Mouse (Mus musculus) heart, postnatal 0 days (tissue): ENCODE results near the gene Fkbp7.

Source experiments
- CTCF ChIP-seq: IDR thresholded peaks from 2 replicates; pipeline ENCODE4 v1.5.1; 2016; ENCODE audit warnings: antibody characterized with exemption, control low read depth, low read depth
- EP300 ChIP-seq: IDR thresholded peaks from 2 replicates; pipeline ENCODE4 v1.6.1; 2016; ENCODE audit warnings: antibody characterized with exemption, low read depth

DNA sequence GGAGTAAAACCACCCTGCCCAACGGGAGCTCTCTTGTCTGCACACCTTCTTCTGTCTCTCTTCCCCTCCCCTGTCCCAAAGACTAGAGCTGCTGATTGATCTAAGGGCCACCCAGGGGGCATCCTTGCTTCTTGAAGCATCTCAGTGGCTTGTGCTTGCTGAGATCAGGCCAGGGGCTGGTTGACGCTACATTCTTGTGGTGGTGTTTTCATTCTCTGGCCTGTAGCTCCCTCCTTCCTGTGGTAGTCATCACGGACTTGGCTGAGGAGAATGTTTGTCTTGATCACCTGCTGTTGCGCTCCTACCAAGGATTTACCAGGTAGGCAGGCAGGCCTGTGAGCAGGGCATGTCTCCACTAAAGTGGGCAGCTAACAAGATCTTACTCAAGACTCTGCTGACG is 29.8 kb upstream of the Fkbp7 start:
- TF ChIP-seq CTCF (no peak), EP300 (no peak)
